Mouse (Mus musculus) heart, embryonic 13.5 days (tissue): ENCODE data around the gene Car11. TPM values are rescaled to one million over a fixed set of nuclear protein-coding genes. Genes with fewer than 3 reads are reported as not detected.

Experiments used
- ATAC-seq: fragments of 200-750 bp; cut with Nextera tagmentation; 2 replicates; pipeline ENCODE4 v1.8.0; 2017; ENCODE audit warnings: moderate TSS enrichment; ENCODE audit not compliant: insufficient number of reproducible peaks, low FRiP score, low TSS enrichment; ENCODE audit errors: extremely low read depth
- H3K27ac ChIP-seq: fragments of 300-500 bp; sonication (generic); replicated peaks from 2 replicates; pipeline ENCODE4 v1.5.1; 2015; ENCODE audit warnings: moderate library complexity, mild to moderate bottlenecking, inconsistent platforms
- H3K27me3 ChIP-seq: fragments of 300-500 bp; sonication (generic); replicated peaks from 2 replicates; pipeline ENCODE4 v1.6.1; 2015; ENCODE audit warnings: mild to moderate bottlenecking, inconsistent platforms
- H3K36me3 ChIP-seq: fragments of 300-500 bp; sonication (generic); 2 replicates; pipeline ENCODE4 v1.6.1; 2015; ENCODE audit warnings: mild to moderate bottlenecking, inconsistent platforms
- H3K4me1 ChIP-seq: fragments of 300-500 bp; sonication (generic); 2 replicates; pipeline ENCODE4 v1.6.1; 2015; ENCODE audit warnings: inconsistent platforms
- H3K4me2 ChIP-seq: fragments of 300-500 bp; sonication (generic); 2 replicates; pipeline ENCODE4 v1.6.1; 2015; ENCODE audit warnings: inconsistent platforms, mild to moderate bottlenecking, moderate library complexity
- H3K4me3 ChIP-seq: fragments of 300-500 bp; sonication (generic); 2 replicates; pipeline ENCODE4 v1.5.1; 2015; ENCODE audit warnings: moderate library complexity, mild to moderate bottlenecking, inconsistent platforms
- H3K9ac ChIP-seq: fragments of 300-500 bp; sonication (generic); 2 replicates; pipeline ENCODE4 v1.6.1; 2015; ENCODE audit warnings: inconsistent platforms, mild to moderate bottlenecking, moderate library complexity
- H3K9me3 ChIP-seq: fragments of 300-500 bp; sonication (generic); 2 replicates; pipeline ENCODE4 v1.6.1; 2016; ENCODE audit warnings: inconsistent platforms
- WGBS: fragments of 180-500 bp; shearing (Covaris S2); methylation state at CpG from one replicate; pipeline ENCODE4 v1.1.7; 2015; ENCODE audit warnings: mixed read lengths; 5-methylcytosine and 5-hydroxymethylcytosine counted together
- polyA plus RNA-seq: library from polyadenylated mRNA; unstranded; fragments of >200 nt; fragmentation: Nextera tagmentation; extraction: Ambion mirVana; gene quantifications from 2 replicates; pipeline ENCODE4 v1.2.1, GENCODE M21; 2015

Car11 gene
- polyA plus RNA-seq, 1 experiment from 2014 or later = 5.4 TPM

DNA sequence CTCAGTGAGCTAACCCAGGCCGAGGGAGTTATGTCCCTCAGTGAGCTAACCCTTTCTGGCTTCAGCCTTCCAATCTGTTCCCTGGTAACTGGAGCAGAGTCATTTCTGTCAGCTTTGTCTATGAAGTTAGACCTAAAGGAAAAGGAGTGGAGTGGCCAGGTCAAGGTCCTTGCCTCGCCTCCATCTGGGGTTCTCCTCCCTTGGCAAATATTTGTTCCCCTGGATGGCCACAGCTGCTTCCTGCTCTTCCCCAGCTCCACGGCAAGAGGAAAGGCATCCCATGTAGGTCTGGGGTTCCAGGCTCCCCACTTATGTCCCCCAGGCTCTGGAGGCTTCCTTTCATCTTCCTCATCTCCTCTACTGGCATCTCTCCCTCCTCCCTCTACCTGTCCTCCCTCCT lies 28.0 kb downstream of the Car11 start:
- no peak overlapping the region for H3K9ac ChIP-seq
- H3K9me3 ChIP-seq = no peaks in the 10 kb centered on the region
- H3K27me3 ChIP-seq = no peaks in the 10 kb centered on the region
- peaks cover 58% of the 10 kb centered on the region for H3K36me3 ChIP-seq
- H3K4me1 ChIP-seq = peaks cover 12% of the 10 kb centered on the region
- 64% methylated on average over 3 of the region's 3 CpGs for WGBS
- no peak overlapping the region for H3K4me3 ChIP-seq
- H3K4me2 ChIP-seq = no peak overlapping the region
- no peak for ATAC-seq
- H3K27ac ChIP-seq = no peak overlapping the region

GRCm38 (mm10) chr7:45730727-45731431 lies 31.2 kb downstream of the Car11 start:
- no peaks in the 10 kb centered on the region for H3K9me3 ChIP-seq
- no peaks in the 10 kb centered on the region for H3K27me3 ChIP-seq
- WGBS = 17% methylated on average over 16 of the region's 16 CpGs
- H3K4me1 ChIP-seq = peaks cover 12% of the 10 kb centered on the region
- H3K36me3 ChIP-seq = peaks cover 25% of the 10 kb centered on the region
- H3K27ac ChIP-seq = no peak overlapping the region
- 0 out of 2 replicates have a peak overlapping the region, but pooled peaks have one; percentile 16 for H3K9ac ChIP-seq
- H3K4me2 ChIP-seq = no peak overlapping the region
- no peak for ATAC-seq
- H3K4me3 ChIP-seq = no peak overlapping the region

- H3K36me3 ChIP-seq = peaks cover 6% of the 10 kb centered on the region; the same call in 1 of the 2 replicates
- WGBS = 73% methylated on average over 5 of the region's 5 CpGs
- no peaks in the 10 kb centered on the region for H3K9me3 ChIP-seq
- H3K4me3 ChIP-seq = no peak overlapping the region
- H3K27ac ChIP-seq = no peak overlapping the region
- H3K4me1 ChIP-seq = peaks cover 12% of the 10 kb centered on the region
- H3K27me3 ChIP-seq = no peaks in the 10 kb centered on the region
- H3K9ac ChIP-seq = no peak overlapping the region
- no peak overlapping the region for H3K4me2 ChIP-seq
- no peak for ATAC-seq
Observed at GRCm38 (mm10) chr7:45733477-45733876, 33.8 kb downstream of the Car11 start.

- Histone ChIP-seq H3K4me3 (no peak overlapping the region), H3K4me2 (no peak overlapping the region), H3K27me3 (peaks cover 14% of the 10 kb centered on the region), H3K36me3 (no peaks in the 10 kb centered on the region), H3K9me3 (no peaks in the 10 kb centered on the region), H3K27ac (no peak overlapping the region), H3K9ac (no peak overlapping the region), H3K4me1 (peaks cover 10% of the 10 kb centered on the region; the same call in 1 of the 2 replicates)
- WGBS = 9% methylated on average over 9 of the region's 9 CpGs
- no peak for ATAC-seq
Observed at GRCm38 (mm10) chr7:45739162-45739763, 39.6 kb downstream of the Car11 start.

DNA sequence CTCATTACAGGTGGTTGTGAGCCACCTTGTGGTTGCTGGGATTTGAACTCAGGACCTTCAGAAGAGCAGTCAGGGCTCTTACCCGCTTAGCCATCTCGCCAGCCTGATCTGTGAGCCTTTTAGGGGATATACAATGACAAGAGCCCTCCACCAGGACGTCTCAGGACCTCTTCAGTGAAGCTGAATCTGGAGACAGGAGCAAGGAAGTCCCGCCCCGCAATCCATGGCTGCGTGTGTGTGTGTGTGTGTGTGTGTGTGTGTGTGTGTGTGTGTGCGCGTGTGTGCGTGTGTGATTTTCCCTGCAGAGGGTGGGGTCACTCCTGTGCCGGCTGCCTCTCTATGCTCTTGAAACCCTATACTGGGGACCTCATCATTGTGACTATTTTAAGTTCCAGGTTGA lies 40.2 kb downstream of the Car11 start:
- H3K27me3 ChIP-seq = peaks cover 14% of the 10 kb centered on the region
- H3K36me3 ChIP-seq = no peaks in the 10 kb centered on the region
- WGBS = 71% methylated on average over 10 of the region's 10 CpGs
- no peak overlapping the region for H3K27ac ChIP-seq
- H3K9me3 ChIP-seq = no peaks in the 10 kb centered on the region
- peaks cover 10% of the 10 kb centered on the region; the same call in 1 of the 2 replicates for H3K4me1 ChIP-seq
- no peak overlapping the region for H3K4me2 ChIP-seq
- no peak overlapping the region for H3K4me3 ChIP-seq
- no peak overlapping the region for H3K9ac ChIP-seq
- ATAC-seq = no peak

DNA sequence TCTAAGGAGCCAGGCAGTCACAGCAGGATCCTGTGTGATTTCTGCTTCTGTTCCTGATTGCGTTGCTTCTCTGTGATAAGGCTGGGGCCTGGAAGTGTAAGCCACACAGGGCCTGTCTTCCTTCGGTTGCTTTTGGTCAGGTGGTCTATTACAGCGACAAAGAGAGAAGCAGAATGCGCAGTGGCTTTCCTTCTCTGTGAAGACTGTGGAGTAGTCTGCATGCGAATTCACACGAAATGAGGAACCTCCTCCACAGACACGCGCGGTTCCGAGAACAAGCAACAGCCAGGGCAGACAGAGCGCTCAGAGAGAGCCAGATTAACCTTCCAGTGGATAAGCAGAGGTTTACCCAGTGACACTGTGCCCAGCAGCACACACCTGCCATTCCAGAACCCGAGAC lies 41.7 kb downstream of the Car11 start:
- Histone ChIP-seq H3K4me2 (peak overlapping the region; percentile 56; the same call in 1 of the 2 replicates), H3K27me3 (peaks cover 14% of the 10 kb centered on the region), H3K9ac (peak overlapping the region; percentile 59; the same call in 1 of the 2 replicates), H3K27ac (no peak overlapping the region), H3K9me3 (no peaks in the 10 kb centered on the region), H3K4me1 (peaks cover 10% of the 10 kb centered on the region; the same call in 1 of the 2 replicates), H3K36me3 (no peaks in the 10 kb centered on the region), H3K4me3 (peak overlapping the region; percentile 38; the same call in 1 of the 2 replicates)
- 71% methylated on average over 12 of the region's 12 CpGs for whole genome bisulfite sequencing
- ATAC-seq = no peak

- H3K9ac ChIP-seq = peak overlapping the region; percentile 59
- H3K4me3 ChIP-seq = peak overlapping the region; percentile 38
Observed at GRCm38 (mm10) chr7:45741777-45742176, 42.1 kb downstream of the Car11 start.

GRCm38 (mm10) chr7:45742338-45742737 lies 42.7 kb downstream of the Car11 start:
- Histone ChIP-seq H3K4me2 (peak overlapping the region; percentile 56), H3K27ac (no peak overlapping the region), H3K27me3 (peaks cover 14% of the 10 kb centered on the region), H3K36me3 (no peaks in the 10 kb centered on the region), H3K9ac (peak overlapping the region; percentile 59), H3K4me1 (peaks cover 10% of the 10 kb centered on the region; the same call in 1 of the 2 replicates), H3K9me3 (no peaks in the 10 kb centered on the region; the same call in 1 of the 2 replicates), H3K4me3 (peak overlapping the region; percentile 38)
- WGBS = 34% methylated on average over 19 of the region's 19 CpGs
- no peak for ATAC-seq

More at GRCm38 (mm10) chr7:45741777-45742176, 42.1 kb downstream of the Car11 start:
- no peak for ATAC-seq
- WGBS = 33% methylated on average over 11 of the region's 11 CpGs
- Histone ChIP-seq H3K36me3 (no peaks in the 10 kb centered on the region), H3K27ac (no peak overlapping the region), H3K9me3 (no peaks in the 10 kb centered on the region; the same call in 1 of the 2 replicates), H3K27me3 (peaks cover 14% of the 10 kb centered on the region), H3K4me1 (peaks cover 10% of the 10 kb centered on the region; the same call in 1 of the 2 replicates), H3K4me2 (peak overlapping the region; percentile 56)

DNA sequence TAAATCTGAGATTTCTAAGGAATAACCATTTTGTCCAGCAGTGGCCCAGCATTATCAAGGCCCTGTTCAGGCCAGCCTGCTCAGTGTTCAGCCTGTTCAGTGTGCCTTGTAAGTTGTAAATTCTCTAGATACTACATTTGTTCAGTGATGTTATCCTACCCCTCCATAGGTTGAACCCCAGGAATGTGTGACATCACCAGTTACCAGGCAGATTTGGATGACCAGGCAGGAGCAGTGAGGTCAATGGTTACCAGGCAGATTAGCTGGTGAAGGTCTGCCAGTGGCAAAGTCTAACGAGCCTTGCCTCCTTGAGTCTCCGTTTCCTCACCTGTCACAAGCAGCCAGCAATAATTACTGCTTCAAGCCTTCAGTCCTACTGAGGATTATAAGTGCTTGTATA lies 44.7 kb downstream of the Car11 start:
- peaks cover 23% of the 10 kb centered on the region for H3K4me1 ChIP-seq
- H3K9ac ChIP-seq = no peak overlapping the region
- H3K36me3 ChIP-seq = no peaks in the 10 kb centered on the region
- H3K4me3 ChIP-seq = no peak overlapping the region
- no peak overlapping the region for H3K27ac ChIP-seq
- no peaks in the 10 kb centered on the region; the same call in 1 of the 2 replicates for H3K9me3 ChIP-seq
- H3K27me3 ChIP-seq = peaks cover 14% of the 10 kb centered on the region
- no peak overlapping the region for H3K4me2 ChIP-seq
- WGBS = 27% methylated on average over 2 of the region's 2 CpGs
- no peak for ATAC-seq

DNA sequence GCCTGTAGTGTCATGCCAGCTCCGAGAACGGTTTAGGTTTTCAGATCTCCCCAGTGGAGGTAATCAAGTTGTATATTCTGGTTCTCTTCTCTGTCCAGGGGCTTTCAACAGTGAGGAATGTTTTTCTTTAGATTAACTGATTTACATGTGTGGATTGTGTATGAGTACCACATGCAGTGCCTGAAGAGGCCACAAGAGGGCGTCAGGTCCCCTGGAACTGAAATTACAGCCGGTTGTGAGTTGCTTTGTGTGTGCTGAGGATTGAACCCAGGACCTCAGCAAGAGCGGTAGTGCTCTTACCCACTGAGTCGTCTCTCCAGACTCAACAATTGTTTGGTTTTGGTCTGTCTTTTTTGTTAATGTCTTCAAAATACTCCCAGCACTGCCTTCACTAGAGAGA lies 46.9 kb downstream of the Car11 start:
- Histone ChIP-seq H3K27me3 (peaks cover 8% of the 10 kb centered on the region), H3K4me1 (peaks cover 29% of the 10 kb centered on the region), H3K36me3 (no peaks in the 10 kb centered on the region), H3K9ac (no peak overlapping the region), H3K4me2 (no peak overlapping the region), H3K4me3 (no peak overlapping the region), H3K9me3 (no peaks in the 10 kb centered on the region; the same call in 1 of the 2 replicates), H3K27ac (no peak overlapping the region)
- 57% methylated on average over 6 of the region's 6 CpGs for WGBS
- no peak for ATAC-seq

GRCm38 (mm10) chr7:45747450-45747849 lies 47.8 kb downstream of the Car11 start:
- Histone ChIP-seq H3K9ac (no peak overlapping the region), H3K4me3 (no peak overlapping the region), H3K36me3 (no peaks in the 10 kb centered on the region), H3K27ac (no peak overlapping the region), H3K4me1 (peaks cover 20% of the 10 kb centered on the region), H3K4me2 (no peak overlapping the region), H3K9me3 (no peaks in the 10 kb centered on the region; the same call in 1 of the 2 replicates), H3K27me3 (peaks cover under 1% of the 10 kb centered on the region; the same call in 1 of the 2 replicates)
- no peak for ATAC-seq
- 72% methylated on average over 5 of the region's 5 CpGs for WGBS
